Mouse (Mus musculus): ENCODE measurements around the gene Tex29. TPM values are rescaled to one million over a fixed set of nuclear protein-coding genes. Genes with fewer than 3 reads are reported as not detected.

Gene Tex29
- 0.20 TPM in 1 of 2 replicates, not detected in the other for polyA plus RNA-seq (2016; fragmentation: Nextera tagmentation; extraction: Ambion mirVana)

DNA sequence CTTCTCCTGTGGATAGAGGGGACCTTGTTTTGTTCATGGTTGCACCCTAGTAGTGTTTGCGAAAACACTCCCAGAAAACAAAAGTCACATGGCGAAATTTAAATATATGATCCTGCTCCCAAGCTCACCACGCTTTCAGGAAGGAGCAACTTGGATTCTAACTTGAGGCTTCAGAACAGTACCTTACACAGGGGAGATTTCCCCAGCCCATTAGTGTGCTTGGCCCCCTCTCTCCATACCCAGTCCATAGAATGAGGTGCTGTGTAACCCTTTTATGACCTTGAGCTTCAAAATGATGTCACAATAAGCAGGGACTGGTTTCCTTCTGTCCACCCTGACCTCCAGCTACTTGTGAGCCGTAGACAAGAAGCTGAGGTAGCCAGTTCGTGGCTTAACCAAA, at the start of gene Tex29:
TSS of gene Tex29 (plus strand) at position 301 of the 400 bp plus-strand sequence.
- H3K4me3 ChIP-seq = no peak within 1 kb of the TSS
- peaks cover 13% of the 10 kb centered on the region for H3K4me1 ChIP-seq
- peaks cover 16% of the 10 kb centered on the region for H3K36me3 ChIP-seq
- no peaks in the 10 kb centered on the region for H3K9me3 ChIP-seq (replicated peaks)
- 92% methylated on average over 5 of the region's 5 CpGs for WGBS
- no peak for DNase-seq (ENCODE audit: low spot score)
- no peaks in the 10 kb centered on the region for H3K27me3 ChIP-seq (ENCODE audit: low read depth, poor library complexity, severe bottlenecking)
- H3K27ac ChIP-seq (replicated peaks) = peak within 1 kb of the TSS; percentile 59; the same call in 1 of the 2 replicates

DNA sequence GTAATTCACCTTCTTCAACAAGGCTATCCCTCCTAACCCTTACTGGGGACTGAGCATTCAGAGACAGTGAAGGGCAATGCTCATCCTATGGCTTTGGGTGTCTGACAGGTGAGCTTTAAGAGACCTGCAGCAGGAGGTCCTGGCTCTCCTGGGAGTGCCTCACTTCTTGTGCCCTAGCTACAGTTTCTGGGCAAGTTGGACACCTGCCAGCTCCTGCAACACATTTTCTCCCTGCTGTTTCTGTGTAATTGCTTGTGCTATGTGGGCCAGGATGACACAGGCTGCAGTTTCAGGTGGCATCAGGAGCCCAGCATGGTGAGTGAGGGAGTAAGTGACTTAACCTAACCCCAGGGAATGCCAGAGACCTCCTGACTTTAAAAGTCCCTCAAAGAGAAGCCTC, 45.3 kb upstream of the Tex29 start:
- Histone ChIP-seq H3K9me3 (replicated peaks) (no peaks in the 10 kb centered on the region), H3K36me3 (peaks cover 79% of the 10 kb centered on the region), H3K27me3 (ENCODE audit: low read depth, poor library complexity, severe bottlenecking) (no peaks in the 10 kb centered on the region), H3K4me3 (no peak overlapping the region), H3K4me1 (peaks cover 5% of the 10 kb centered on the region; the same call in 1 of the 2 replicates), H3K27ac (replicated peaks) (no peak overlapping the region)
- no peak for DNase-seq (ENCODE audit: low spot score)

DNA sequence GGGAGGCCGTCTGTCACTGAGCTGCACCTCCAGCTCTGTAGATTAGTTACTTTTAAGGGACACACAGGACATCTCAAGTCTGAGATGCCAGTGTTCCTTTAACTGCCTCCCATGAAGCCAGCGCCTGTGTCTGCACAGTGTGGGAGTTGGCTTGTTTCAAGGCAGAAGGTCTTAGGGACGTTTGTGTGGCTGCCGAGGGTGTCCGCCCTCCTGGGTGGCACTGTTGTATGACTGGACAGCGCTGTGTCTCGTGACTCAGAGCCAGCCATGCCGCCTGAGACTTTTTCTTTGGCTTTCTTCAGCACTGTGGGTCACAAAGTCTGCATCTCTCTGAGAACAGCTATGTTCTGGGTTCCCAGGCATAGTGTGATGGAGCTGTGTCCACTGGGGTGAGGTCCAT, 43.1 kb upstream of the Tex29 start:
- no peaks in the 10 kb centered on the region for H3K27me3 ChIP-seq (ENCODE audit: low read depth, poor library complexity, severe bottlenecking)
- no peak overlapping the region for H3K4me3 ChIP-seq
- no peak for DNase-seq (ENCODE audit: low spot score)
- H3K27ac ChIP-seq (replicated peaks) = no peak overlapping the region
- peaks cover 76% of the 10 kb centered on the region for H3K36me3 ChIP-seq
- no peaks in the 10 kb centered on the region for H3K9me3 ChIP-seq (replicated peaks)
- H3K4me1 ChIP-seq = peaks cover 5% of the 10 kb centered on the region; the same call in 1 of the 2 replicates
- WGBS = 90% methylated on average over 8 of the region's 8 CpGs

DNA sequence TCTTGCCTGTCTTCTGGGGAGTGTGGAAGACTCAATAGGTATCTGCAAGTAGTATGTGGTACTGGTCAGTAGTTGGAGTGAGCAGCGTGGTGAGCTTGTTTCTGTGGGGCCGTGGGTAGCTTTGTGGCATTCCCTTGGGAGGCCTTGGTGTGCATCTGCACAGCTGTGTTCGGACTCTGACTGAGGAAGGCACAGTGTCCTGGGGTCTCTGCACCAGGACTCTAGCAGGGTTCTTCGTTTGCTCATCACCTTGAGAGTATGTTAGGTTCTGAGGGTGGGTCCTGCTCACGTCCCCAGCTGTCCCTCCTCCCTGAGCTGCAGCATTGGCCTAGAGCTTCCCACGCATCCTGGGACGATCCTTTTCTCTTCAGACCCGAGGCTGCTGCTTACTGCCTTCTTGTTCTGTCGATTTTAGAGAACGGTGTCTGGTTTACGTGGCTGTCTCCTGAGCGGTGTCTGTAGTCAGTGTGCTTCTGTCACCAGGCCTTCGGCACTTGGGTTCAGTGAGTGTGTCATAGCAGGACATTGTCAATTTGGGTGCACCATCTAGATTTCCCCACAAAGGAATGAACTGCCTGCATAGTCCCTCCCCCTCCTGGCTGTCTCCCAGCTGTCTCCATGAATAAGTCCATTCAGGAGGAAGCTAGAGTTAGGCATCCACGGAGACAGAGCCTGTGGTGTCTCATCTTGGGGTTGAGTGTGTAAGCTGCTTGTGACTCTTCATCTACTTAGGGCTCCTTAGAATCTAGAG, 42.4 kb upstream of the Tex29 start:
- Histone ChIP-seq H3K4me1 (peaks cover 5% of the 10 kb centered on the region; the same call in 1 of the 2 replicates), H3K27ac (replicated peaks) (no peak overlapping the region), H3K27me3 (ENCODE audit: low read depth, poor library complexity, severe bottlenecking) (no peaks in the 10 kb centered on the region), H3K36me3 (peaks cover 75% of the 10 kb centered on the region), H3K9me3 (replicated peaks) (no peaks in the 10 kb centered on the region), H3K4me3 (no peak overlapping the region)
- 89% methylated on average over 14 of the region's 14 CpGs for WGBS
- no peak for DNase-seq (ENCODE audit: low spot score)

DNA sequence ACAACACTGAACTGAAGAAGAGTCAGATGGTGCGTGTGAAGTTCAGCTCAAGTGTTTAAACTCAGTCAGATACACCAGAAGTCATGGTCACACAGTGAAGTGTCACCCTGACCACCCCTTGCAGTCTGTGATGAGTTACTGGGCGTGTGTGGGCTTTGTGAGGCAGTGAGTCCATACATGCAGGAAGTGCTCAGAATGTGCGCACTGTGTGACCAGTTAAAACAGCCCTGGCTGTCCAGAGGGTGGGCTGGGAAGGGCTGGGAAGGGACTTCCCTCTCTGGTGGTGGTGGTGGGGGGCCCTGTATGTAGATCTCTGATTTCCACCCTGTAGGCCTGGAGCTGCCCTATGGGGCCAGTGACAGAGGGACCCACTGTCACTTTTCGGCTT, 41.8 kb upstream of the Tex29 start:
- H3K4me1 ChIP-seq = peaks cover 5% of the 10 kb centered on the region; the same call in 1 of the 2 replicates
- H3K27ac ChIP-seq (replicated peaks) = no peak overlapping the region
- 93% methylated on average over 4 of the region's 4 CpGs for WGBS
- no peaks in the 10 kb centered on the region for H3K27me3 ChIP-seq (ENCODE audit: low read depth, poor library complexity, severe bottlenecking)
- no peak overlapping the region for H3K4me3 ChIP-seq
- H3K36me3 ChIP-seq = peaks cover 75% of the 10 kb centered on the region
- no peak for DNase-seq (ENCODE audit: low spot score)
- H3K9me3 ChIP-seq (replicated peaks) = no peaks in the 10 kb centered on the region

DNA sequence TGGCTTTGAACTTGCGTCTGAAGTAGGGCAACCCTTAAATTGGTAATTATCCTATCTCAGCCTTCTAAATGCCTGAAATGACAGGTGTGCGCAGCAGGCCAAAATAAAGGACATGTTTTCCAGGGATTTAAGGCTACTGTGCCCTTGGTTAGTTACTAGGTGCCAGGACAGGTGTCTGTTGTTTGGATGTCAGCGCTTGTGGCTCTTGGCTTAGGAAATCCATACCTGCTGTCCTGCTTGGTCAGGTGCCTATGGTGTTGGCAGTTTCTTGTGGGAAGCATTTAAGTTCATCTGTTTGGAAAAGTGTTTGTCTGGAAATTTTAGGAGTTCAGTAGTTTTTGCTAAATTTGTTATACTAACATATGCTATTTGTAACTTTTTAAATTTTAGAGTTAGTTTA, 41.2 kb upstream of the Tex29 start:
- H3K27ac ChIP-seq (replicated peaks) = no peak overlapping the region
- no peaks in the 10 kb centered on the region for H3K9me3 ChIP-seq (replicated peaks)
- no peaks in the 10 kb centered on the region for H3K27me3 ChIP-seq (ENCODE audit: low read depth, poor library complexity, severe bottlenecking)
- DNase-seq (ENCODE audit: low spot score) = no peak
- H3K4me3 ChIP-seq = no peak overlapping the region
- WGBS = 90% methylated on average over 3 of the region's 3 CpGs
- H3K36me3 ChIP-seq = peaks cover 81% of the 10 kb centered on the region
- H3K4me1 ChIP-seq = peaks cover 5% of the 10 kb centered on the region; the same call in 1 of the 2 replicates

DNA sequence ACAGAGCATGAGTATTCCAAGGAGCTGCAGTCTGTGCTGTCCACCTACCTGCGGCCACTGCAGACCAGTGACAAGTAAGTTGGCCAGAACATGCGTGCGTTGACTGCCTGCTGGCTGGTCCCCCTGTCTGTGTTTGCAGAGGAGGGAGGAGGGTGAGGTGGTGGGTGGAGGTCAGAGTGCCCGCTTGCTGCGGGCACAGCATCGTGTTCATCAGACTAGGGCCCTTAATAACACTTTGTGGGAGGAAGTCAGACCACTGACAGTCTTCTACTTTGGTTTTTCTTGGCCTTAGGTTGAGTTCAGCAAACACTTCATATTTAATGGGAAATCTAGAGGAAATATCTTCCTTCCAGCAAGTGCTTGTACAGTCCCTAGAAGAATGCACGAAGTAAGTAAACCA, 39.8 kb upstream of the Tex29 start:
- H3K4me1 ChIP-seq = peaks cover 5% of the 10 kb centered on the region; the same call in 1 of the 2 replicates
- no peaks in the 10 kb centered on the region for H3K9me3 ChIP-seq (replicated peaks)
- H3K27ac ChIP-seq (replicated peaks) = no peak overlapping the region
- no peak overlapping the region for H3K4me3 ChIP-seq
- WGBS = 94% methylated on average over 7 of the region's 7 CpGs
- no peaks in the 10 kb centered on the region for H3K27me3 ChIP-seq (ENCODE audit: low read depth, poor library complexity, severe bottlenecking)
- H3K36me3 ChIP-seq = peaks cover 88% of the 10 kb centered on the region
- no peak for DNase-seq (ENCODE audit: low spot score)

DNA sequence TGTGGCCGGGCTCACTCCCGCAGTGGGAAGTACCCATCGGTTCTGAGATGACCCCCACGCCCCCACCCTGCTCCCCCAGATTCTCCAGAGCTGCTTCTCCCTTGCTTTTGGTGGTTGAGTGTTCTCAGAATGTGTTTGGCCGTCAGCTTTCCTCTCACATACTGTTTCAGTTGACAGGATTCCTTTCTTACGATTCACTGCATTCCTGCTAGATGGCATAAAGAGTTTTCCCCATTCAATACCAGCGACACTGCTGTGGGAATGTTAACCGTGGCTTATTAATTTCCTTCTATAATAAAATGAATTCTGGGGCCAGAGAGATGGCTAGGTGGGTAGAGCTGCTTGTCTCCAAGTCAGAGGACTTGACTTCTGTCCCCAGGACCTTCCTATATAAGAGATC, 38.7 kb upstream of the Tex29 start:
- H3K4me3 ChIP-seq = no peak overlapping the region
- no peak overlapping the region for H3K27ac ChIP-seq (replicated peaks)
- no peaks in the 10 kb centered on the region for H3K9me3 ChIP-seq (replicated peaks)
- H3K36me3 ChIP-seq = peaks cover 88% of the 10 kb centered on the region
- WGBS = 78% methylated on average over 8 of the region's 8 CpGs
- no peak for DNase-seq (ENCODE audit: low spot score)
- peaks cover 5% of the 10 kb centered on the region; the same call in 1 of the 2 replicates for H3K4me1 ChIP-seq
- no peaks in the 10 kb centered on the region for H3K27me3 ChIP-seq (ENCODE audit: low read depth, poor library complexity, severe bottlenecking)

DNA sequence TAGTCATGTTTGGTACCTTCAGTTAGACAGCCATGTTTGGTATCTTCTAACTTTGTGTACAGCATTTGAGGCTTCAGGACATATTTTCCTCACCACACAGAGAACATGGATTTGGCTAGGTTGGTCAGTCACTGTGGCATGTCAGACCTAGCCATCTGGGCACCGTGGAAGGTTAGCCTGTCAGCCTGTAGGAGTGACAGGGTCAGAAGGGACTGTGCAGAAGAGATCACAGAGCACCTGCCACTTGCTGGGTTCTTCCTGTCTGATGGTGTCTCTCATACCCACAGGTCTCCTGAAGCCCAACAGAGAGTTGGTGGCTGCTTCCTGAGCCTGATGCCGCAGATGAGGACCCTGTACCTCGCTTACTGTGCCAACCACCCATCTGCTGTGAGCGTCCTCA, 35.4 kb upstream of the Tex29 start:
- DNase-seq (ENCODE audit: low spot score) = no peak
- Histone ChIP-seq H3K4me3 (no peak overlapping the region), H3K27me3 (ENCODE audit: low read depth, poor library complexity, severe bottlenecking) (no peaks in the 10 kb centered on the region), H3K4me1 (no peaks in the 10 kb centered on the region), H3K27ac (replicated peaks) (no peak overlapping the region), H3K36me3 (peaks cover 95% of the 10 kb centered on the region), H3K9me3 (replicated peaks) (no peaks in the 10 kb centered on the region)
- 90% methylated on average over 4 of the region's 4 CpGs for WGBS

DNA sequence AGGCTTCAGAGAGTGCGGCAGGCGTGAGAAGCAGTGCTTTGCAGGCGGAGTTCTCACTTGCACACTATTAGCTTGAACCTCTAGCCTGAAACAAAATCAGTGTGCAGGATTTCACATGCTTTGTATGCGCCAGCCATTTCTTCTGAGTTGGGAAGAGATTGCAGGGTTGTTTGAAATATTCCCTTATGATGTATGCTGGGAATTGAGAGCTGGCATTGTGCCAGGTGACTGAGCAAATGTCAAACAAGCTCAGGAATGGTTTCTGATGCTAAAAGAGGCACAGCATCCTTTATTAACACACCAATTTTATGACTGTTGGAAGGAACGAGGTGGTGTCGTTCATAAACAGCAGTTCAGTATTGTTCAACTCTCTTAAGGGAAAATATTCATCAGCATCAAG, 34.0 kb upstream of the Tex29 start:
- H3K36me3 ChIP-seq = peaks cover 98% of the 10 kb centered on the region
- H3K9me3 ChIP-seq (replicated peaks) = no peaks in the 10 kb centered on the region
- H3K4me3 ChIP-seq = no peak overlapping the region
- no peak overlapping the region for H3K27ac ChIP-seq (replicated peaks)
- WGBS = 95% methylated on average over 6 of the region's 6 CpGs
- no peaks in the 10 kb centered on the region for H3K4me1 ChIP-seq
- no peaks in the 10 kb centered on the region for H3K27me3 ChIP-seq (ENCODE audit: low read depth, poor library complexity, severe bottlenecking)
- no peak for DNase-seq (ENCODE audit: low spot score)

DNA sequence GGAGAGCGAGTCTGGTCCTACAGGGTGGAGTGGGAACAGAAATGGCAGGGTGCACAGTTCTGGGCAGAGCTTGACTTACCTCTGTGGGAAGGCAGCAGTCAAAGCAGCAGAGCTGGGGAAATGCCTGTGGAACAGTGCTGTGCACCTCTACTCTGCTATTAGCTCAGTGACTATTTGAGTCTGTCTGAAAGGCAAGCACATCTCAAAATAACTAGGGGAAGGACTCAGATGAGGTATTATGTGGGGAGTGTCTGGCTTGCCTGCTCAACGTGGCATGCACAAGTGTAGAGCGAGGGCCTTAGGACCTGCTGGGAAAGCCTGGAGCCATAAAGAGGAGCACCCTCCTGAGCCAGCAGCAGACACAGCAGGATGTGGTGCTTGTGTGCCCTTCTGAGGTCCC, 32.9 kb upstream of the Tex29 start:
- no peaks in the 10 kb centered on the region for H3K9me3 ChIP-seq (replicated peaks)
- no peak overlapping the region for H3K4me3 ChIP-seq
- no peaks in the 10 kb centered on the region for H3K27me3 ChIP-seq (ENCODE audit: low read depth, poor library complexity, severe bottlenecking)
- WGBS = 93% methylated on average over 3 of the region's 3 CpGs
- no peak for DNase-seq (ENCODE audit: low spot score)
- H3K4me1 ChIP-seq = no peaks in the 10 kb centered on the region
- H3K27ac ChIP-seq (replicated peaks) = no peak overlapping the region
- peaks cover 100% of the 10 kb centered on the region for H3K36me3 ChIP-seq

DNA sequence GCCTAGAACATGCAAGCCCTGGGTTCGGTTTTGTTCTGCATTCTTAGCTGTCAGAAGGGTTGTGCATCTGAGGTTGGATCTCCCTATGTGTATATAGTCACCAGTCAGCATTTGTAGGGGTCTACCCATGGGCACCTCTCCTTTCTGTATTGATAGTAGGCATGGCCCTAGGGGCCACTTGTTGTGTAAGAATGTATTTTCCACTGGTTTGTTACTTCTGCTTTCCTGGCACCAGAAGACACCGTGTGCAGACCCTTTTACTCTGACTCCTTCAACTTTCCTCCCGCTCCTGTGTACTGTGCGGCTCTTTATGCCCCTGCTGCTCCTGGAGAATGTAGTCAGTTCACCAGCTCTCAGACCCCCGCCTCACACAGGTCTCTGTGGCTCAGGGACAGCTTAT, 32.2 kb upstream of the Tex29 start:
- Histone ChIP-seq H3K4me1 (no peaks in the 10 kb centered on the region), H3K9me3 (replicated peaks) (no peaks in the 10 kb centered on the region), H3K27me3 (ENCODE audit: low read depth, poor library complexity, severe bottlenecking) (no peaks in the 10 kb centered on the region), H3K36me3 (peaks cover 100% of the 10 kb centered on the region), H3K4me3 (no peak overlapping the region), H3K27ac (replicated peaks) (no peak overlapping the region)
- WGBS = 90% methylated on average over 5 of the region's 5 CpGs
- DNase-seq (ENCODE audit: low spot score) = no peak

DNA sequence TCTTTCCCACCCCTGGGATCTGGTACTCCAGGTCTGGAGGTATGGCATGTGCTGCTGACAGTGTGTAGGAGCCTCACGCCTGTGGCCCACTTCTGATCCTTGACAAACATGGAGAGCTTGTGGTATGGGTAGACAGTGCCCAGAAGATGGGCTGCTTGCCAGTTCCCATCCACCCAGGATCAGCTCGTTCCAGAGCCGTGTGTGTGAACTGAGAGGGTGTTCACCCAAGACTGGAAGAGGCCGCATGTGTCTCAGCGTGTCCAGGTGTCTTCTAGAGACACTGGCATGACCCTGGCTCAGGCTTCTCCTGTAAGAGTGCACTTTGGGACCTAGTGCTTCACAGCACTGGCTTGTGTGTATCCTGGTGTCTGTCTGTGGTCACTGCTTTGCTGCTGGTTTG, 29.8 kb upstream of the Tex29 start:
- peaks cover 100% of the 10 kb centered on the region for H3K36me3 ChIP-seq
- 94% methylated on average over 5 of the region's 5 CpGs for WGBS

More for the DNA sequence above, 29.8 kb upstream of the Tex29 start:
- Histone ChIP-seq H3K27me3 (ENCODE audit: low read depth, poor library complexity, severe bottlenecking) (no peaks in the 10 kb centered on the region), H3K9me3 (replicated peaks) (no peaks in the 10 kb centered on the region), H3K4me3 (no peak overlapping the region), H3K4me1 (no peaks in the 10 kb centered on the region), H3K27ac (replicated peaks) (no peak overlapping the region)
- no peak for DNase-seq (ENCODE audit: low spot score)

All from midbrain, embryonic 10.5 days (tissue).